Mouse (Mus musculus) heart, adult 8-10 months (tissue): ENCODE data around the gene Grid2. TPM values are rescaled to one million over a fixed set of nuclear protein-coding genes. Genes with fewer than 3 reads are reported as not detected.

Source experiments
- DNase-seq: peaks from one replicate; pipeline ENCODE4 v3.0.0; 2022; ENCODE audit warnings: low spot score
- total RNA-seq, 4 experiments: library from RNA; stranded (reverse); gene quantifications; 2 replicates each; pipeline ENCODE4 v1.2.4; 2022

Gene Grid2
- total RNA-seq, 4 experiments from 2014 or later = 0.03 to 0.16 (median 0.09) TPM; not detected in 1

GRCm38 (mm10) chr6:64598144-64598561 lies 1342.5 kb downstream of the Grid2 start:
- DNase-seq = no peak

DNA sequence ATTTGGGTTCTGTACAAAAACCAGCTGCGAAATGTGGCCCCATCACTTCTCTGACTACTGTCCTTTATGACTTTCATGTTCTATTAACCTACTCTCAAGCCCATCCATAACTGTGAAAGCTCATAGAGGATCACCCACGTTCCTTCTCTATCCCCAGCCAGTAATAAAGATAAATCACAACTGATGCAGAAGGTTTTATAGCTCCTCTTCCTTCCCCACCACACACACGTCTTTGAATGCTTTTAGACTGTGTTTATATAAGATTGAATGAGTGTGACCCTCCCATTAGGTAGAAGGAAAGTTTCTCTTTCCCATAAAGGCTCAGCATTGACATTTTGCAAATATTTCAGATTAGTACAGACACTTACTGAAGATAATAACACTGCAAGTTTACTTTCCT lies 1350.1 kb downstream of the Grid2 start:
- no peak for DNase-seq

GRCm38 (mm10) chr6:64607041-64607440 lies 1351.4 kb downstream of the Grid2 start:
- DNase-seq = no peak

DNA sequence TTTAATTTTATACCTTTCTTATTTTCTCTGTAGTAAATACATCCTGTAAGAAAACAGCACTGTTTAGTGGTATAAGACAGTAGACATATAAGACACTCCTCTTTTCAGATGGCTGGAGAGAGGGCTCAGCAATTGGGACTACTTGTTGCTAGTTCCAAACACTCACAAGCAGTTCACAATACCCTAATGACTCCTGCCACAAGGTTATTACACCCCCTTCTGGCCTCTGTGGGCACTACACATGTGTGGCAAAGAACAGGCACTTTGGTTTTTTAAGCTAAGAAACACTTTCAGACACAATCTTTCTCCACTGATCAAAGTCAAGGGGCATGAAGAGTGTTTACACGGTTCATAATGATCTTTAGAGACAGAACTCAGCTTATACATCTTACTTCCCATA lies 1352.3 kb downstream of the Grid2 start:
- no peak for DNase-seq

- peak; percentile 0 for DNase-seq
Measured at GRCm38 (mm10) chr6:64616843-64617242, 1361.2 kb downstream of the Grid2 start.

- DNase-seq = peak; percentile 31
Measured at GRCm38 (mm10) chr6:64617417-64618135, 1361.9 kb downstream of the Grid2 start.

GRCm38 (mm10) chr6:64623404-64623803 lies 1367.7 kb downstream of the Grid2 start:
- DNase-seq = no peak

- DNase-seq = no peak
Measured at GRCm38 (mm10) chr6:64647661-64648060, 1392.0 kb downstream of the Grid2 start.

GRCm38 (mm10) chr6:64648196-64648595 lies 1392.5 kb downstream of the Grid2 start:
- DNase-seq = no peak

- peak; percentile 58 for DNase-seq
Measured at GRCm38 (mm10) chr6:64649296-64650226, 1393.9 kb downstream of the Grid2 start.

DNA sequence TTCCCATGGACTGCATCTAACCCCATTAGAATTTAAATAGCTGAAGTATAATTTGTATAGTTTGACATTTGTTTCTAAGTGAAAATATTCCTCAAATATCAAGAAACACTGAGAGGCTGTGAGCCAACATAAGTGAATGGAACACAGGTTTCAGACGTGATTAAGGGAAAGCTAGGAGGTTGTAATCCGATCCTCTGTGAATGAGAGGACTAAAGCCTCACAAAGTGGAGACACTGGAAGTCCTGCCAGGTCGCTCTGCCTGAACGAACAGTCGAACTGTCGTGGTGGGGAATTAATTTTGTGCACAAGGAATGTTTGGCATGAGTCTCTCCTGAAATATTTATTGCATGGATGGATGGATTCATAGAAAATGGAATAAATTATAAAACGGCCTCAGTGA lies 1395.1 kb downstream of the Grid2 start:
- DNase-seq = no peak

- DNase-seq = no peak
Measured at GRCm38 (mm10) chr6:64671010-64671409, 1415.3 kb downstream of the Grid2 start.

GRCm38 (mm10) chr6:64678815-64679214 lies 1423.1 kb downstream of the Grid2 start:
- DNase-seq = no peak

GRCm38 (mm10) chr6:64683974-64684373 lies 1428.3 kb downstream of the Grid2 start:
- no peak for DNase-seq

- no peak for DNase-seq
Measured at GRCm38 (mm10) chr6:64684973-64685372, 1429.3 kb downstream of the Grid2 start.

DNA sequence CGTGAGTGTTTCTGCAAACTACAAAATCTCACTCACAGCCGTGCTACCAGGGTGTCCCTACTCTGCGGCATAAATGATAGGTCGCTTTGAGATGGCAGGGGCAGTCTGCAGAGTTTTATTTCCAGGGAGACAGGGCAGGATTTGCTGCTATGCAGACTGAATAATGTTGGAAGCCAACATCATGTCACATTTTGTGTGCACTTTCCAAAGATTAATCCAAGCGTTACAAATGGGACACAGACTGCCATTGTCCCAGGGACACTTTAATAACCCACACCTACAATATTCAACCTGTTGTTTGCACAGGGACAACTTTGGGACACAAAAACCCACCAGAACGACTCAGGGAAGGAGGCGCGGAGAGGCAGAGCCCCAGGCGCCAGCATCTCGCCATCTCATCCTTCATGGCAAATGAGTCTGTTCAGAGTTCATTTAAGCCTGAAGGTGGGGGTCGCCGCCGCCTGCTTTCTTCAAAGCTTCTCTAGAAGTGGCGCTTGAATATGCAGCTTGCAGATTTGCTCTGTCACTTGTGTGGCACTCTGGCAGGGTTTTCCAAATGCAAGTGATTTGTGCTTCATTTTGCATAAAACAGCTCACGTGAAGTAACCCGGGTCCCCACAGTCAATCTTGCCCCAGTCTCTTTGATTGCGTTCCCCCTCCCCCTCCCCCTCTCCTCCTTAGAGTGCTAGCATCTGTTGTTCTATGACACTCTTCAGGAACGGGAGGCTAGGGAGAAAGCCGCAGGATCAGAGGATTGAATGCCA lies 1432.7 kb downstream of the Grid2 start:
- no peak for DNase-seq

DNA sequence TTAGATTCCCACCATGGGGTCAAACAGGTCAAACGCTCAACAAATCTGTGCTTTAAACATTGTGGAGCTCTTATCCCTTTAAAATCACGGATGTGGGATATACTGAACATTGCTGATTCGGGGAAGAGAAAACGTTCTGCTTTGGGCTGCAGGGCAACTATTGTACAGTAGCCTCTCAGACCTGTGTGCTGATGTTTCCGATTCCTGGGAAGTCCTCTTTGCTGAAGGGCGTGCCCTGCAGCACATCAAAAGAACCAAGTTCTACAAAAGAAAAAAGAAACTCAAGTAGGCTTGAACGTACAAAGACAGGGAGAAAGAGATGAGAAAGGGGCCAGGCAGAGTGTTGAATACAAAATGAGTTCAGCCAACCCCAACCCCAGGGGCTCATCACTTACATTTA lies 1439.0 kb downstream of the Grid2 start:
- DNase-seq = no peak

GRCm38 (mm10) chr6:64703659-64704058 lies 1448.0 kb downstream of the Grid2 start:
- no peak for DNase-seq

DNA sequence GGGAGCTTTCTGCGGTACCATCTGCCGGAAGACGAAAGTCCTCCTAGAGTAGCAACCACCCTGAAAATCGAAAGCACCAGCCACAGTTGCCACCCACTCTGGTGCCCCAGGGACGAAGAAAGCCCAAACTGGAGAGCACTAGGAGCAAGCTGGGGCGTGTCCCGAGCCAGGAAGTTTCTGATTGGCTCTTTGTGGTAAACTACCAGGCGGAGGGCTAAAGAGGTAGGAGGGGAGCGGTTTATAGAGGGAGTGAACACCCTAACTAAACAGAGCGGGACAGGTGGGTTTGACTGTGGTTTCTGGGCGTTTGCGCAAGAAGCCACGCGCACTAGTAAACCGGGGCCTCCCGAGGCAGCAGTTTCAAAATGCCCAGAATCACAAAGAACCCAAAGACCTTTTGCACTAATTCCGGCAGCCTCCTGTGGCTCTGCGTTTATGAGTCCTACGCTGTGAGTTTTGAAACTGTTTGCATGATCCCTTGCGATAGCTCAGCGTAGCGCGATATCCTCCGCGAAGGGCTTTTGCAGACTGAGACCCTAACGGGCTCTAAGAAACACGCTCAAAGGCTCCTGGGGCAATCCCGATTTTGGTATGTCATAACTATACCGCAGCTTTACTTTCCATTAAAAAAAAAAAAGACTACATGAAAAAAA lies 1472.2 kb downstream of the Grid2 start:
- no peak for DNase-seq

- no peak for DNase-seq
Measured at GRCm38 (mm10) chr6:64728499-64729198, 1473.0 kb downstream of the Grid2 start, which contains the start of gene Atoh1. Gene Atoh1, plus strand, starts transcription at chr6:64729125.
